Mouse (Mus musculus): ENCODE measurements around the gene Zfyve28.

Gene Zfyve28

GRCm38 (mm10) chr5:34252307-34252966 is 35.8 kb downstream of the Zfyve28 start:
- DNase-seq (ENCODE audit: low spot score) = no peak

GRCm38 (mm10) chr5:34251794-34252193 is 36.5 kb downstream of the Zfyve28 start:
- peak; percentile 27 for DNase-seq (ENCODE audit: low spot score)

- no peak for DNase-seq (ENCODE audit: low spot score)
Measured at GRCm38 (mm10) chr5:34250090-34250489, 38.2 kb downstream of the Zfyve28 start.

GRCm38 (mm10) chr5:34249132-34249531 is 39.1 kb downstream of the Zfyve28 start:
- DNase-seq (ENCODE audit: low spot score) = no peak

GRCm38 (mm10) chr5:34246443-34246842 is 41.8 kb downstream of the Zfyve28 start:
- no peak for DNase-seq (ENCODE audit: low spot score)

- no peak for DNase-seq (ENCODE audit: low spot score)
Measured at GRCm38 (mm10) chr5:34243062-34243461, 45.2 kb downstream of the Zfyve28 start.

- peak; percentile 43 for DNase-seq (ENCODE audit: low spot score)
Measured at GRCm38 (mm10) chr5:34242224-34242963, 45.9 kb downstream of the Zfyve28 start.

- DNase-seq (ENCODE audit: low spot score) = no peak
Measured at GRCm38 (mm10) chr5:34238444-34238843, 49.8 kb downstream of the Zfyve28 start.

- DNase-seq (ENCODE audit: low spot score) = peak; percentile 57
Measured at GRCm38 (mm10) chr5:34235898-34236420, 52.3 kb downstream of the Zfyve28 start.

GRCm38 (mm10) chr5:34235056-34235455 is 53.2 kb downstream of the Zfyve28 start:
- no peak for DNase-seq (ENCODE audit: low spot score)

- DNase-seq (ENCODE audit: low spot score) = no peak
Measured at GRCm38 (mm10) chr5:34233221-34233515, 55.1 kb downstream of the Zfyve28 start.

- DNase-seq (ENCODE audit: low spot score) = no peak
Measured at GRCm38 (mm10) chr5:34232481-34233220, 55.6 kb downstream of the Zfyve28 start.

- no peak for DNase-seq (ENCODE audit: low spot score)
Measured at GRCm38 (mm10) chr5:34231901-34232300, 56.3 kb downstream of the Zfyve28 start.

- no peak for DNase-seq (ENCODE audit: low spot score)
Measured at GRCm38 (mm10) chr5:34230599-34231485, 57.4 kb downstream of the Zfyve28 start.

GRCm38 (mm10) chr5:34229503-34229902 is 58.7 kb downstream of the Zfyve28 start:
- DNase-seq (ENCODE audit: low spot score) = no peak

- DNase-seq (ENCODE audit: low spot score) = no peak
Measured at GRCm38 (mm10) chr5:34225516-34225915, 62.7 kb downstream of the Zfyve28 start.

- DNase-seq (ENCODE audit: low spot score) = no peak
Measured at GRCm38 (mm10) chr5:34224515-34224914, 63.7 kb downstream of the Zfyve28 start.

GRCm38 (mm10) chr5:34220001-34220400 is 68.2 kb downstream of the Zfyve28 start:
- no peak for DNase-seq (ENCODE audit: low spot score)

- DNase-seq (ENCODE audit: low spot score) = no peak
Measured at GRCm38 (mm10) chr5:34218672-34219071, 69.6 kb downstream of the Zfyve28 start.

- peak; percentile 19 for DNase-seq (ENCODE audit: low spot score)
Measured at GRCm38 (mm10) chr5:34217756-34218155, 70.5 kb downstream of the Zfyve28 start.

- no peak for DNase-seq (ENCODE audit: low spot score)
Measured at GRCm38 (mm10) chr5:34216025-34216424, 72.2 kb downstream of the Zfyve28 start.

- DNase-seq (ENCODE audit: low spot score) = no peak
Measured at GRCm38 (mm10) chr5:34213659-34214058, 74.6 kb downstream of the Zfyve28 start.
